Mouse (Mus musculus): ENCODE measurements around the gene Zkscan5. TPM values are rescaled to one million over a fixed set of nuclear protein-coding genes. Genes with fewer than 3 reads are reported as not detected.
"Not testable (repeated sequence)": the region's sequence is repeated elsewhere in the genome, so short reads cannot be mapped to it uniquely, and the experiment has no call there.

The Zkscan5 gene
- polyA plus RNA-seq, 1 experiment from 2014 or later: 10.7 TPM

DNA sequence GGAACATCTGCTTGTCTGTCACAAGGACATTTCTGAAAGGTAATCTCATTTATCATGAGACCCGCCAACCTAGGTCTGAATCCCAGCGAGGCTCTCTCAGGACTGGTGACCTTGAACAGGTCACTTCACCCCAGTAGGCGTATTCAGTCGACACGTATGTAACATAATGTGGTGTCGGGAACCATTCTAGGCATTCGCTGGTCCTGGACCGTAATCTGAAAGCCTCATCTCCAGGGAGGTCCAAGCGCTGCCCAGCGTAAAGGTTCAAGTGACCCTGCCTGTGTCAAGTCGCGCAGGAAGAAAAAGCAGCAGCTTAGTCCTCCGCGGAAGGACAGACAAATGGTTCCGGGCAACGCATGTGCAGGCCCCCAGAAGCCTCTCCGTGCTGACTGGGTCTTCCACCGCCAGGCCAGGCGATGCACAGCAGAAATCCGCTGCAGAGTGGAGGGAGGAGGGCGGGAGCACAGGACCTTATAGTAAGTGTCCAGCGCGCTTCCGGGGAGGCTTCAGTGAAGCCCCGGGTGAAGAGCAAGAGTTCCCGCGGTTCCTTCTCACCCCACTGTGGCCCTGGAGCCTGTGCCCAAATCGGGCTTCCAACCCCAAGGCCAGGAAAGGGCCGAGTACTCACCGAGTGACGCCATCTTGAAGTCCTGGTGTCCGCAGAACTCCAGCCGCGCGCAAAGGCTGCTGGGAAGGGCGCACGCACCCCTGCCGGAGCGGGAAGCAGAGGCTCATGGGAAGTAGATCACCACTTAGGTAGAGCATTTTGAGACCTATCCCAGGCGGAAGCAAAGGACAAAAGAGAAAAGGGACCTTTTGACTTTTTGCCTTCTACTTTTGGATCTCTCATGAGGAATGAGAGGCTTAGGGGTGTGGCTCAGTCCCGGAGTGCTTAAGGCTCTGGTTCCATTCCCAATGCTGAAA, 13.2 kb upstream of the Zkscan5 start:
- under 1% methylated on average over 41 of the region's 41 CpGs for WGBS
- peak overlapping the region; percentile 95 for H3K27ac ChIP-seq (ENCODE audit: poor library complexity, severe bottlenecking)
- peaks cover 54% of the 10 kb centered on the region for H3K36me3 ChIP-seq
- H3K4me3 ChIP-seq: peak overlapping the region; percentile 85
- peak; percentile 92 for ATAC-seq (ENCODE audit: insufficient number of reproducible peaks, low FRiP score)
- no peaks in the 10 kb centered on the region for H3K27me3 ChIP-seq (replicated peaks)
- peaks cover 19% of the 10 kb centered on the region for H3K4me1 ChIP-seq (replicated peaks)
- peak overlapping the region; percentile 90 for H3K4me2 ChIP-seq
- peak overlapping the region; percentile 88 for H3K9ac ChIP-seq
- H3K9me3 ChIP-seq (replicated peaks): no peaks in the 10 kb centered on the region

DNA sequence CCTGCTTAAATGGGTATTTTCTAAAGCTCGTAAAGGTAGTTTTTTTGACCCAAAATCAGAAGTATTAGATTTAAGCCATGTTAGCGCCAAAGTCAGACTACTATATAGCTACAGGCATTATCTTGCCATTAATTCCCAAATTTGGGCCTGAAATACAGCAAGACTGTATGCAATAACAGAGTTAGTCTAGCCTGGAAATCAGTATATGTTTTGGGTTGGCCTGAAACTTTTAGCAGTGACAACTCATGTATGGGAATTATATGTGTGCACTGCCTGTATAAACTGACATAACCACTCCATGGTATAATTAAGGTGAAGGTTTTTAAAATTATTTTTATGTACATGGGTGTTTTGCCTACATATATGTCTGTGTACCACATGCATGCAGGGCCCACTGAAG, 12.4 kb upstream of the Zkscan5 start, which contains the start of gene Atp5j2:
Atp5j2 (minus strand) TSS at position 101 of the 400 bp plus-strand sequence.
- peak within 1 kb of the TSS; percentile 85 for H3K4me3 ChIP-seq
- no peak for ATAC-seq (ENCODE audit: insufficient number of reproducible peaks, low FRiP score)
- H3K4me2 ChIP-seq: peak within 1 kb of the TSS; percentile 90
- H3K27me3 ChIP-seq (replicated peaks): no peaks in the 10 kb centered on the region
- peak within 1 kb of the TSS; percentile 88 for H3K9ac ChIP-seq
- WGBS: 87% methylated on average over 2 of the region's 2 CpGs
- H3K4me1 ChIP-seq (replicated peaks): peaks cover 19% of the 10 kb centered on the region
- peaks cover 52% of the 10 kb centered on the region for H3K36me3 ChIP-seq
- no peaks in the 10 kb centered on the region for H3K9me3 ChIP-seq (replicated peaks)
- H3K27ac ChIP-seq (ENCODE audit: poor library complexity, severe bottlenecking): peak within 1 kb of the TSS; percentile 95

DNA sequence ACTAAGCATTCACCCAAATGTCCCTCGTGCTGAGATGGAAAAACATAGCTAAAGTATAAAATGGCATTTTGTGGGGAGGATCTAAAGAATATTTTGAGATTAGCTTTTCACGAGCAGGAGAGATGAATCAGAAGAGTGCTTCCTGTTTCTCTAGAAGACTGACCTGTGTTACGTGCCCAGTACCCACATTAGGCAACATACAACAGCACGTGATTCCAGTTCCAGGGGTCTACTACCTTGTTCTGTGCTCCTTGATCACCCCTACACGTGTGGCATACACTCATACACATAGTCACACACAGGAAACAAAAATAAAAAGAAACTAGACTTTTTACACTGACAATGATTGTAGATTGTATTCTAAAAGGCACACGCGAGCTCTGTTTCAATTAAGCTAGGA, 4.0 kb upstream of the Zkscan5 start:
- H3K4me1 ChIP-seq (replicated peaks): peaks cover 14% of the 10 kb centered on the region
- no peak overlapping the region for H3K4me3 ChIP-seq
- H3K36me3 ChIP-seq: peaks cover 14% of the 10 kb centered on the region
- H3K4me2 ChIP-seq: peak overlapping the region; percentile 33; the same call in 1 of the 2 replicates
- no peak overlapping the region for H3K9ac ChIP-seq
- no peak for ATAC-seq (ENCODE audit: insufficient number of reproducible peaks, low FRiP score)
- H3K27ac ChIP-seq (ENCODE audit: poor library complexity, severe bottlenecking): no peak overlapping the region
- WGBS: 69% methylated on average over 7 of the region's 7 CpGs
- H3K9me3 ChIP-seq (replicated peaks): no peaks in the 10 kb centered on the region
- H3K27me3 ChIP-seq (replicated peaks): no peaks in the 10 kb centered on the region

DNA sequence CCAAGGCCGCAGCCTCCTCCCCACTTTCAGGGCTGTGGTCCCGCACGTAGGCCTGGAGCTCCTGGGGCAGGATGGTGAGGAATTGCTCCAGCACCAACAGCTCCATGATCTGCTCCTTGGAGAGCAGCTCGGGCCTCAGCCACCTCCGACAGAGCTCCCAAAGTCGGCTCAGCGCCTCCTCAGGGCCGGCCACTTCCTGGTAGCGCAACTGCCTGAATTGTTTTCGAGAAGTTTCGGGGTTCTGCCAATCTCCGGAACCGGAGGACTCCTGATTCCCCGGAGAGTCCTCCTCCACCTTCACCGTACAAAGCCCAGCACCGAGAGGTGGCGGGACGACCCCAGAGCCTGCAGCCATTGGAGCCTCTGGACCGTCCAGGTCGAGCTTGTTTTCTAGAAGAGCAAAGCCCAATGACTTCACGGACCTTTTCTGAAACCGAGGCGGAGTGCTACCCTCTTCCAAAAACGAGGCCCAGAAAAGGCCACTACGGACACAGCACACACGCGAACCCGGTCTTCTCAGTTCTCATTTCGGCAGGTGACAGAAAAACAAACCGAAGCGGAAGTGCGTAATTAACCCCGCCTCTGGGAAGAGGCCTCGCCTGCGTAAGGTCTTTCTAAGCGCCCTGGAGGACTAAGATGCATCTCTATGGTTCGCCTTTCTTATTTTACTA, 2.9 kb upstream of the Zkscan5 start, which contains the start of gene Zkscan14:
Zkscan14 (minus strand) TSS at position 548 of the 671 bp plus-strand sequence.
- 2% methylated on average over 37 of the region's 37 CpGs for WGBS
- H3K27ac ChIP-seq (ENCODE audit: poor library complexity, severe bottlenecking): peak within 1 kb of the TSS; percentile 55

DNA sequence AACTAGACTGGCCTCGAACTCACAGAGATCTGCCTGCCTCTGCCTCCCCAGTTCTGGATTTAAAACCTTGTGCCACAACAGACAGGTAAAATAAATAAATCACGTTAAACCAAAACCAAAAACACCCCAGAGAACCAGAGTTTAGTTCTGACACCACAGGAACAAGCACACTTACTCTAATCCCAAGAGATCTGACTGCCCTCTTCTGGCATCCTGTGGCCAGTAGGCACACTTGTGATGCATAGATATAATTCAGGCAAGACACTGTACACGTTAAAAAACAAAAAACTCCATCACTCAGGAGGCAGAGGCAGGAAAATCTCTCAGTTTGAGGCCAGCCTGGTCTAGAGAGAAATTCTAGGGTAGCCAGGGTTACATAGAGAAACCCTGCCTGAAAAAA, 1.9 kb upstream of the Zkscan5 start:
- Histone ChIP-seq H3K9ac (no peak overlapping the region), H3K36me3 (peaks cover 6% of the 10 kb centered on the region), H3K4me2 (no peak overlapping the region), H3K4me3 (no peak overlapping the region), H3K4me1 (replicated peaks) (peaks cover 21% of the 10 kb centered on the region), H3K27ac (ENCODE audit: poor library complexity, severe bottlenecking) (no peak overlapping the region), H3K9me3 (replicated peaks) (no peaks in the 10 kb centered on the region), H3K27me3 (replicated peaks) (no peaks in the 10 kb centered on the region)
- WGBS: 50% methylated on average over 3 of the region's 3 CpGs
- ATAC-seq (ENCODE audit: insufficient number of reproducible peaks, low FRiP score): no peak

More for the DNA sequence above, 2.9 kb upstream of the Zkscan5 start, which contains the start of gene Zkscan14:
- H3K4me3 ChIP-seq: peak within 1 kb of the TSS; percentile 97
- H3K36me3 ChIP-seq: peaks cover 3% of the 10 kb centered on the region
- peak within 1 kb of the TSS; percentile 94 for H3K9ac ChIP-seq
- H3K4me1 ChIP-seq (replicated peaks): peaks cover 21% of the 10 kb centered on the region
- ATAC-seq (ENCODE audit: insufficient number of reproducible peaks, low FRiP score): peak; percentile 43
- no peaks in the 10 kb centered on the region for H3K27me3 ChIP-seq (replicated peaks)
- H3K4me2 ChIP-seq: peak within 1 kb of the TSS; percentile 98
- no peaks in the 10 kb centered on the region for H3K9me3 ChIP-seq (replicated peaks)

DNA sequence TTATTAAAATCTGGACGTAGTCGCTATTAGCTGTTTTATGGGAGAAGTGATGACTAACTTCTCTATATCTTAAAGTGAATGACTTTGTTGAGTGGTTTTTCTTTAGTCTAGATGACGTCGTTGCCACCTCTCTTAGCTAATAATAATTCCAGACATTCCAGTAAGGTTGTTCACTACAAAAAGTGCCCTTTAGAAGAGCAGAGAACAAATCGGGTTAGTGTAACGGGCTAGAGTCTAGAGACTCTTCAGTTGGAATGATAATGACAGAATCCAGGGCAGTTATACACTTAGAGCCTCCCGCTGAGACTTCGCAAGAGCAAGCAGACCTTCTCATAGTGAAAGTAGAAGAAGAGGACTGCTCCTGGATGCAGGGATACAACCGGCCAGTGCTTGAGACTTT, 679 bp downstream of the Zkscan5 start:
- Histone ChIP-seq H3K27ac (ENCODE audit: poor library complexity, severe bottlenecking) (peak overlapping the region; percentile 77), H3K4me3 (peak overlapping the region; percentile 58), H3K9me3 (replicated peaks) (peaks cover 3% of the 10 kb centered on the region; the same call in 1 of the 2 replicates), H3K9ac (peak overlapping the region; percentile 65), H3K4me1 (replicated peaks) (peaks cover 21% of the 10 kb centered on the region), H3K36me3 (peaks cover 25% of the 10 kb centered on the region), H3K27me3 (replicated peaks) (no peaks in the 10 kb centered on the region), H3K4me2 (peak overlapping the region; percentile 72)
- 4% methylated on average over 9 of the region's 9 CpGs for WGBS
- ATAC-seq (ENCODE audit: insufficient number of reproducible peaks, low FRiP score): no peak

DNA sequence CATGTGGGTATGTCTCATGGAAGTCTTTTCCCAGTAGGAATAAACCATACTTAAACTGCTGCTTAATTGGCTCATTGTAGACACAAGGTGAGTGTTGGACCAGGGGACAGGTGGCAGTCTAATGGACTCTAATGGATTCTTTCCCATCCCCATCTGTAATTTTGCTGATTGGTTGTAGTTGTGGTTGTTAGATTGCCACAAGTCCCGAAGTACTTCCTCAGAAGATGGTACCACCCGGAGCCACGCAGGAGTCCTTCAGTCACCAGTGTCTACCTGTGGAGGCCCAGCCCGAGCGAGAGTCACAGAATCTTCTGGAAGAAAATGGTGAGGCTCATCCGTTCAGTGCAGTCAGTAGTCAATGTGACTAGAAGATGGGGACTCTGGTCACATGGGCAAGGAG, 3.0 kb downstream of the Zkscan5 start:
- Histone ChIP-seq H3K27ac (ENCODE audit: poor library complexity, severe bottlenecking) (no peak overlapping the region), H3K9ac (no peak overlapping the region), H3K9me3 (replicated peaks) (peaks cover 3% of the 10 kb centered on the region; the same call in 1 of the 2 replicates), H3K36me3 (peaks cover 48% of the 10 kb centered on the region), H3K4me3 (no peak overlapping the region), H3K4me1 (replicated peaks) (peaks cover 11% of the 10 kb centered on the region), H3K4me2 (no peak overlapping the region), H3K27me3 (replicated peaks) (no peaks in the 10 kb centered on the region)
- no peak for ATAC-seq (ENCODE audit: insufficient number of reproducible peaks, low FRiP score)
- 92% methylated on average over 6 of the region's 6 CpGs for WGBS

DNA sequence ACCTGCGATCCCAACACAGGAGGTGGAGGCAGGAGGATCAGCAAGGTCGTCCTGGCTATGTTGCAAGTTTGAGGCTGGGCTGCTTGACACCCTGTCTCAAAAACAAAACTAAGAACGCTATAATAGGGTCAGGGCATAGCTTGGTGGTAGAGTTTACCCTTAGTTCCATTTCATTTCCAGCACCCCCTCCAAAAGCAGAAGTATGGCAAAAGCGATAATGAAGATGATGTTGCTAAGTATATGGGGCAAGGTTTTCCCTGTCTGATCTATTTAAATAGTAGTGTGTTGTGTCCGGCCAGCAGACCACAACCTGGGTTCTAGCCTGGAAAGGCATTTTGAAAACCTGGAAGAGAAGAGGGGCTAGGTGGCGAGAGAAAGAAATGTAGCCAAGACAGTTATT, 3.6 kb downstream of the Zkscan5 start:
- Histone ChIP-seq H3K4me1 (replicated peaks) (peaks cover 11% of the 10 kb centered on the region), H3K4me2 (no peak overlapping the region), H3K4me3 (no peak overlapping the region), H3K27ac (ENCODE audit: poor library complexity, severe bottlenecking) (no peak overlapping the region), H3K27me3 (replicated peaks) (no peaks in the 10 kb centered on the region), H3K9ac (no peak overlapping the region), H3K36me3 (peaks cover 54% of the 10 kb centered on the region), H3K9me3 (replicated peaks) (peaks cover 3% of the 10 kb centered on the region; the same call in 1 of the 2 replicates)
- ATAC-seq (ENCODE audit: insufficient number of reproducible peaks, low FRiP score): no peak
- 78% methylated on average over 6 of the region's 6 CpGs for WGBS

DNA sequence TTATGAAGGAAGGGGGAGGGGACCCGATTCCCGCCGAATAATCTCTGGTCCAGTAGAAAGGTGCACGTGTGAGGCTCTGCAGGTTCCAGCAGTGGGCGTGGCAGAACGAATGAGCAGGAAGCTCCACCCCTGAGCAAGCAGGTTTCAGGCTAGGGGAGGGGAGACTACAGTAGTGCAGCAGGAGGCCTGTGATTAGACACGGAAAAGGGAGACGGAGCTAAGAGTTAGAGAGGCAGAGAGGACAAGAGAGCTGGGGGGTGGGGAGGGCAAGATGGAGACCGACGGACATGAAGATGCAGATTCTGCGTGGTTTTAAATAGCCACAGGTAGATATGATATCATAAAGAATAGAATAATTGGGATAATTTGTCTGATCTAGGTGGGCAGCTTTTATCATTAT, 4.0 kb downstream of the Zkscan5 start:
- not testable (repeated sequence) for H3K9ac ChIP-seq; ATAC-seq (ENCODE audit: insufficient number of reproducible peaks, low FRiP score); H3K27ac ChIP-seq (ENCODE audit: poor library complexity, severe bottlenecking); H3K4me2 ChIP-seq; H3K9me3 ChIP-seq (replicated peaks); H3K4me3 ChIP-seq; H3K27me3 ChIP-seq (replicated peaks)
- H3K36me3 ChIP-seq: peaks cover 57% of the 10 kb centered on the region
- WGBS: 45% methylated on average over 11 of the region's 11 CpGs
- peaks cover 11% of the 10 kb centered on the region for H3K4me1 ChIP-seq (replicated peaks)

DNA sequence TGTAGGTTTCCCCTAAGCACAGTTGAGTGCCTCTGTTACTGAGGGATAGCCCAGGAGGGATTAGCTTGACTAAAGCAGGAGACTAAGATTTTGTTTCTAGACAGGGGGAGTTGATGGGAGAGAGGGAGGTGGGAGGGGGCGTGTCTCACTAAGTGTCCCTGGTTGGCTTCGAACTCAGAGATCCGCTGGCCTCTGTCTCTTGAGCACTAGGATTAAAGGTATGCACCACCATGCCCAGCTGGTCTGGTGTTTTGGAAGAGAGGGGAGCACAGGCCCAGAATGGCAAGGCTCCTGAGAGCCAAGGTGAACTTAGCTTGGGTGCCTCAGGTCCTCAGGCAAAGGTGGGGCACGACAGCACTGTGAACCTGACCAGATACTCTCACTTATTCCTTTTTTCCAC, 7.0 kb downstream of the Zkscan5 start:
- H3K9ac ChIP-seq: no peak overlapping the region
- peaks cover 83% of the 10 kb centered on the region for H3K36me3 ChIP-seq
- H3K27ac ChIP-seq (ENCODE audit: poor library complexity, severe bottlenecking): no peak overlapping the region
- H3K4me2 ChIP-seq: no peak overlapping the region
- peaks cover 3% of the 10 kb centered on the region; the same call in 1 of the 2 replicates for H3K9me3 ChIP-seq (replicated peaks)
- H3K27me3 ChIP-seq (replicated peaks): no peaks in the 10 kb centered on the region
- 86% methylated on average over 4 of the region's 4 CpGs for WGBS
- no peak overlapping the region for H3K4me3 ChIP-seq
- no peaks in the 10 kb centered on the region; the same call in 1 of the 2 replicates for H3K4me1 ChIP-seq (replicated peaks)
- ATAC-seq (ENCODE audit: insufficient number of reproducible peaks, low FRiP score): no peak

DNA sequence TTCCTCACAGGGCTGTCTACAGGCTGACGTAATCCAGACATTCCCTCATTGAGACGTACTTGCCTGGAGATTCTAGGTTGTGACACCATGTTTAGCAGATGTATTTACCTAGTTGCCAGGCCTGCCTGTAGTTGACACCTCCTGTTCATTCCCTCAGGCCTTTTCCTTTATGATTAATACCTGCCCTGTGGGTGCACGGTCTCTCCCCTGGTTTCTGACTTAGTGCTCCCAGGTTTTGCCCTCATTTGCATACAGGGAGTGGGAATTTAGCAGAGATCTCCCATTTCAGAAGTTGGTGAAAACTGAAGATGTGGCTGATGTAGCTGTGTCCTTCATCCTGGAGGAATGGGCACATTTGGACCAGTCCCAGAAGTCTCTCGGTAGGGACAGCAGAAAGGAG, 7.9 kb downstream of the Zkscan5 start:
- no peak for ATAC-seq (ENCODE audit: insufficient number of reproducible peaks, low FRiP score)
- peaks cover 79% of the 10 kb centered on the region for H3K36me3 ChIP-seq
- H3K9ac ChIP-seq: no peak overlapping the region
- no peaks in the 10 kb centered on the region for H3K4me1 ChIP-seq (replicated peaks)
- no peaks in the 10 kb centered on the region for H3K27me3 ChIP-seq (replicated peaks)
- H3K4me2 ChIP-seq: no peak overlapping the region
- WGBS: 88% methylated on average over 4 of the region's 4 CpGs
- peaks cover 3% of the 10 kb centered on the region; the same call in 1 of the 2 replicates for H3K9me3 ChIP-seq (replicated peaks)
- no peak overlapping the region for H3K4me3 ChIP-seq
- no peak overlapping the region for H3K27ac ChIP-seq (ENCODE audit: poor library complexity, severe bottlenecking)
